Mouse (Mus musculus) cerebellum, adult 9-11 months (tissue): Measurements from ENCODE around the gene Bbs5.
"Not testable (repeated sequence)": the region's sequence is repeated elsewhere in the genome, so short reads cannot be mapped to it uniquely, and the experiment has no call there.

Source experiments
- DNase-seq: peaks from one replicate; pipeline ENCODE4 v3.0.0; 2022

The Bbs5 gene

DNA sequence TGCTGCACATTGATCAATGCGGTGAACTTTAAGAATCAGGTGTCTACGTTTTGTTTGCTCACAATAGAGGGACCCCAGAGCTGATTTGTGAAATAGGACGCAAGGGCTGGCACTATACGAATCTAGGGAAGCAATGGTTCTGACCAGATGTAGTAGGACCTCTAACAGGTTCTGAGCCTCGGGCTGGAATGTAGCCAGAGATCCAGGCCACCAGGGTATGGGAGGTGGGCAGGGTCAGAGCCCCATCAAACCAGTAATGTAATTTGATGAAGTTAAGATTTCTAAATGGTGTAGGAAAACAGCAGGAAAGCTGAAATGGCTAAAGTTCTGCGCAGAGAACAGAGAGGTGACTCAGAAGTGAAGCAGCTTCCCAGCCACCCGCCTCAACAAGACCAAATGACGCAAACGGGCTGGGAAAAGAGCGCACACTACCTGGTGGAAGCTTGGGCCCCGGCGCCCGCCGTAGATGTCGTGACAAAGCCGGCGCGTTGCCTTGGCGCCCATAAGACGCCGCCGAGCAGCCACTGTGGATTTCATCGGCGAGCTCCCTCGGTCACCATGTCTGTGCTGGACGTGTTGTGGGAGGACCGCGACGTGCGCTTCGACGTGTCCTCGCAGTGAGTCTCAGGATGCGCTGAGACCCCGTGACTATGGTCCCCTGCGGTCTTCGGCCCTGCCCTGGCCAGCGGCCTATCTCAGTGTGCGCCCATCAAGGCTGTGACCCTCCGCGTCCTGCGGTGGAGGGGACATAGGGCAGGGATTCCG, at the start of gene Bbs5:
TSS of gene Bbs5 (plus strand) at position 446 of the 765 bp plus-strand sequence.
- peak; percentile 93 for DNase-seq

DNA sequence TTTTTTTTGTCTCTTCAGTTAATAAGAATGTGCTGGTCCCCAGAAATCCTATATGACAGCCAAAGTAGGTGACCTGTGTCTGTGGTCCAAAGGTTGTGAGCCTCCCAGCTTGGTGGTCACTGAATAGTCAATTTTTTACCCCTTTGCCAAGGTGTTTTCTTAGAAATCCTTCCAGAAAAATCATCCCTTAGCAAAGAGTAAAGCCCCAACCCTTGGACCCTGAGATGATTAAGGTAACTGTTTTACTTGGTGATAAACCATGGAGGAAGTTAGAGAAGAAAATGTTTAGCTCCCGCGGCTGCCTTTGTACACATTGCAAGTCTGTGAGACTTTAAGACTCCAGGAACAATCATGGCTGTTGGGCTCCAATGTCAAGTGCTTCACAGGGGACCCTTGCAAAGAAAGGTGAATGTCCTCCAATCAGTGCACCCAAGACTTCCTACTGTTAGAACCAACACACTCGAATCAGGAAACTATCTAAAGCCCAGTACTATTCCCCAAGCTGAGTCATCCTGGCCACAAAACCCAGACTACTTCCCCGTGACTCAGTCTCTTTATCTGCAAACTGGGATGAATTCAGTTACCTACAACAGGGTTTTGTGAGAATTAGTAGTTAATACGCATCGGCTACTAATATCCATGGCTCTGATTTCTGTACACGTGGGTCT, 43.1 kb upstream of the Bbs5 start:
- DNase-seq: no peak

DNA sequence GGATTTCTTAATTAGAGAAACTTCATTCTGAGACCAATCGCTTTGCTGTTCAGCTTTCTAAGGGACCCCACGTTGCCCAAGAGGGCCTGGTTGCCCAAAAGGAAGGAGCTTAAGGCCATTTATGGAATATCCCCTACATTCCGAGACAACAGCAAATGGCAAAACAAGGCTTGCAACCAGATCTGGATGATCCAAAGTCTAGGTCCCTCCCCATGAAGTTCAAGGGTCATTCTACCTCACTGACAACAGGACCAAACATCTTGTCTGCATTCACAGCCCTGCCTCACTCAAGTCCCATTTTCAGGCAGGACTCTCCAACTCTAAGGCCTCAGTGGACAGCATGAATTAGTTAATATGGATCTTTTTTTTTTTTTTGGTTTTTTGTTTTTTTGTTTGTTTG, 40.4 kb upstream of the Bbs5 start:
- no peak for DNase-seq

DNA sequence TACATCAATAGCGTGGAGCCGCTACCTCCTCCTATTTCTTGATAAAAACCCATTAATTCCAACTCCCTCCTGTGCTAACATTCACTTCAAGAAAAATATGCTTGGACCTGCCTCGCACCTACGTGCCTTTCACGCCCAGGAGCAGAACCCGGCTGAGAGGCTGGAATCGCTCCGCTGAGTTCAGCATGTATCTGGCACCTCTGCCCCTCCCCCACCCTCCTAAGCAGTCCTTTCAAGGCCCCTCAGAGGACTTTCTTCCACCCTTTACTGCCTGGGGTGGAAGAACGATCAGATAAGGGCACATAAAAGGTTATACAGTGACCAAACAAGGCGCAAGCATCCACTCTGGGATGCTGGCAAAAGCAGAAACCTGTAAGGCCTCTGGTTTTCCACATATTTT, 34.7 kb upstream of the Bbs5 start:
- no peak for DNase-seq

DNA sequence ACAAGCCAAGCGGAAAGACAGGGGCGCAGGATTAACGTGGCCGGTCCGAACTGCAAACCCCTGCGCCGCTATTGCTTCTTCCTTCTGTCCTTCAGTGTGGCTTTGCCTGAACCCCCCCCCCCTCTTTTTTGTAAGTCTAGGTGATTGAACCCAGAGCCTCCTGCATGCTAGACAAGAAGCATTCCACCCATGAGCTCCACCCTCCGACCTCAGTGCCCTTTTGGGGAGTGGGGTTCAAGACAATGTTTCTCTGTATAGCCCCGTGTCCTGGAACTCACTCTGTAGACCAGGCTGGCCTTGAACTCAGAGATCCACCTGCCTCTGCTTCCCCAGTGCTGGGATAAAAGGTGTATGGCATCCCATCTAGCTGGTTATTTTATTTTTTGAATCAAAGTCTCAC, 34.3 kb upstream of the Bbs5 start:
- no peak for DNase-seq

DNA sequence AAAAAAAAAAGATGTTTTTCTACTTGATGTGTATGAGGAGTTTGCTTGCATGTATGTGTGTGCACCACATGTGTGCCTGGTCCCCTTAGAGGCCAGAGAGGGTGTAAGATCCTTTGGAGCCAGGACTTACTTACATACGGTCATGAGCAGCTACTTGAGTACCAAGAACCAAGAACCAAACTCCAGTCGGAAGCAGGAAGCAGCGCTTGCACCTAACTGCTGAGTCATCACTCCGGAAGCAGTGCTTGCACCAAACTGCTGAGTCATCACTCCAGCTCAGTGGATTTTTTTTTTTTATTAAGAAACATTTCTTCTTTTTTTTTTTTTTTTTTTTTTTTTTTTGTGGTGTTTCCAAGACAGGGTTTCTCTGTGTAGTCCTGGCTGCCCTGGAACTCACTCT, 33.7 kb upstream of the Bbs5 start:
- DNase-seq: no peak

DNA sequence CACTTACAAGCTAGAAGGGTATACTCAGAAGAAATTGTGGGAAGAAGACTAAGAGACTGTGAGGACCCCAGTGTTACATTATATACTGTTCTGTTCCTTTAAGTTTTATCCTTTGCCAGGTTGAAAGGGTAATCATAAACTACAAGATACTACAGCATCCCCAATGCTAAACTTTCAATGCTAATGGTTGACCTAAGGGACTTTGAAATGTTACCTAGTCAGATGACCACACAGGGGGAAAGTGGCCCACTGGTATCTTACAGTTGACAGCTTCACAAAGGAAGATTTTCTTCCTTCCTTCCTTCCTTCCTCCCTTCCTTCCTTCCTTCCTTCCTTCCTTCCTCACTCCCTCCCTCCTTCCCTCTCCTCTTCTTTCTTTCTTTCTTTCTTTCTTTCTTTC, 28.6 kb upstream of the Bbs5 start:
- DNase-seq: no peak

DNA sequence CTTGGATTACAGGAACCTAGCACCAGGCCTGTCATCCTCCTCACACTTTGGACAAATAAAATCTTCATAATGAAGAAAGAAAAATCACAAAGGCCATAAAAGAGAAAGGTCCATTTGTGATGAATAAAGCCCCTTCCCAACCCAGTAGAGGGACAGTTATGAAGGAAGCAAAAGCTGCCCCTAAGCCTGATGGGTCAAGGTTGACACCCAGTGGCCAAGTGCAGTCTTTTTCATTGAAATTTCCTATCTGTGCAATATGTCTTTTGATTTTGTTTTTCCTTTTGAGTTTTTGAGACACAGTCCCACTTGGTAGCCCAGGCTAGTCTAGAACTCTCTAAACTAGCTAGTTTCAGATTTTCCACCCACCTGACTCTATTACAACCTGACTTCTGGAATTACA, 27.7 kb upstream of the Bbs5 start:
- DNase-seq: no peak

DNA sequence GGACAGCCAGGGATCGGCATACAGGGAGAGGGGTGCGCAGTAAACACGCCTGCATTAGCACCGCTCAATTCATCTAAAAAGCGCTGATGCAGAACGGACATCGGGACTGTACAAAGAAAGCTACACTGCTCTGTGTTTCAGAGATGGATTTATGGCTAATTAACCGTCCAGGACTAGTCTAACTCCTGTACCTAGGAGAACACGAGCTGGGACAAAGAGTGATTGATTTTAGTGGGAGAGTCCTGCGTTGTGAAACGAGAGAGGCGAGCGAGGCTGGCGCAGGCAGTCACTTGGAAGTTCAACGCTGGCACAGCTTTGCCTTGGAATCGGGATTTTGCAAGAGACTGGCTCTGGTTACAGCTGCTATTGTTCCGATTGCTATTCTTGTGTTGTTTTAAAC, 17.8 kb upstream of the Bbs5 start:
- DNase-seq: no peak

DNA sequence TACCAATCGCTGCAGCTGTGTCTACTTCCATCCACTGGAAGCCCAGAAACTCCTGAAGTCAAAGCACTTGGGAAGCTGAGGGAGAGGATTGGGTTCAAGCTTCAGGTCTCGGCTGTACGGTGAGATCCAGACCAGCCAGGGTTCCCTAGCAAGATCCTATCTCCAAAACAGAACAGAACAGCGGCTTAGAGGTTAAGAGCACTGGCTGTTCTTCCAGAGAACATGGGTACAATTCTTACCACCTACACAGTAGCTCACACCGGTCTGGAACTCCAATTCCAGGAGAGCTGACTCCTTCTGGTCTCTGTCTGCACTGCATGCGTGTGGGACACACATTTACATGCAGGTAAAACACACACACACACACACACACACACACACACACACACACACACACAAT, 17.1 kb upstream of the Bbs5 start:
- no peak for DNase-seq

DNA sequence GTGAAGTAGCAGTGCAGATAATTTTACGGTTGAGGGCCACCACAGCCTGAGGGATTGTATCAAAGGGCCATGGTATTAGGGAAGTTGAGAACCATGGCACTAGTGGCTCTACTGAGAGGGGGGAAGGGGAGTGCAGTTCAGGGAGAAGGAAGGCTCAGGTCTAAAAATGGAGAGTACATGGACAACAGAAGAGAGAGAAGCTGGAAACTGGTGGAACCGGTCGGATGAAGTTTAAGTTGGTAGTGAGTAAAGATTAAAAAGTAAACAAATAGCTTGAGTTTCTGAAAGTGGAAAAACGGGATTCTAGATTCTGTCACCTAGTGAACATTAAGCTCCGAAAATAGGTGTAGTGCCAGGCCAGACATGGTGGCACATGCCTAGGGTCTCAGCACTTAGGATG, 16.2 kb upstream of the Bbs5 start:
- no peak for DNase-seq

DNA sequence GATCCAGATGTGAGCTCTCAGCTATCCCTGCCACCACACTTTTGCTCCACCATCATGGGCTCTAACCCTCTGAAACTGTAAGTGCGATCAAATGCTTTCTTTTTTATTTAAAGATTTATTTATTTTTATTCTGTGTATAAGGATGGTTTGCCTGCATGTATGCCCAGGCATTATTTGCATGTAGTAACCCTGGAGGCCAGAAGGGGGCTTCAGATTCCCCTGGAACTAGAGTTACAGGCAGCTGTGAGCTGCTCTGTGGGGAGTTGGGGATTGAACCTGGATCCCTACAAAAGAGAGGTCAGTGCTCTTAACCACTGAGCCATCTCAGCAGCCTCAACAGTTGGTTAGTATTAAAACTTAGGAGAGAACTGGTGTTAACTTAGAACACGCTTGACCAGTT, 15.5 kb upstream of the Bbs5 start:
- DNase-seq: no peak

DNA sequence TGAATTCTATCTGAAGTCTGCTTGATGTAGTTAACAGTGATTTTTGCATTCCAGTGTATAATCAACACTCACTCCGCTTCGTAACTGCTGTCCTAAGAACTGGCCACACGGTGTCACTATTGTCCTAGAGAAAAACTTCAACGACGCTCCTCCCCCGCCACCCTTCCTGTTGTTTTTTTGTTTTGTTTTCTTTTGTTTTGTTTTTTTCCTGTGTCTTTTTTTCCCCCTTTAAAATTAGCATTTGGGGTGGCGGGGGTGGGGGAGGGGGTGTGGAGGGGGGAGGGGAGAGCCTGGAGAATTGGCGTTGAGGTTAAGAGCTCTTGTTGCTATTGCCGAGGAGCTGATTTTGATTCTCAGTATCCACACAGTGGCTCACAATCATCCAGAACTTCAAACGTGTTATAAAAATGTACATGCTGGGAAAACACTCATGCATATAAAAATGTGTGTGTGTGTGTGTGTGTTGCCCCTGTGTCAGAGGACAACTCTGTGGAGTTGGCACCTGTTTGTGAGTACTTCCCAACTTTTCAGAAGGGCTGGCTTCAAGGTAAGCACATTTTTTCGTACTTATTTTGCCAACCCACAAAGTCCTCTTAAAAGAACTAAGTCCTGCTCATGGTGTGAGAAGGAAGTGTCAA, 11.8 kb upstream of the Bbs5 start:
- peak; percentile 12 for DNase-seq

DNA sequence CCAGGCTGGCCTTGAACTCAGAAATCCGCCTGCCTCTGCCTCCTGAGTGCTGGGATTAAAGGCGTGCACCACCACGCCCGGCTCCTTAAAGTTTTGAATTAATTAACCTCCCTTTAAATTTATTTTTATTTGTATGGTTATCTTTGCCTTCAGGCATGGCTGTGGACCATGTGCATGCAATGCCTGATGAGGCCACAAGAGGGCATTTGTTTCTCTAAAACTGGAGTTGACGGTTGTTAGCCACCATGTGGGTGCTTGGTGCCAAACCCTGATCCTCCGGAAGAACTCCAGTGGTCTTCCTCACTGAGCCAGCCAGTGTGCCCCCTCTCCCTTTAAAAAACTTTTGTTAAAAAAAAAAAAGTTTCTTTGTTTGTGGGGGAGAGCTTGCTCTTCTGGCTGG, 11.2 kb upstream of the Bbs5 start:
- peak; percentile 20 for DNase-seq

DNA sequence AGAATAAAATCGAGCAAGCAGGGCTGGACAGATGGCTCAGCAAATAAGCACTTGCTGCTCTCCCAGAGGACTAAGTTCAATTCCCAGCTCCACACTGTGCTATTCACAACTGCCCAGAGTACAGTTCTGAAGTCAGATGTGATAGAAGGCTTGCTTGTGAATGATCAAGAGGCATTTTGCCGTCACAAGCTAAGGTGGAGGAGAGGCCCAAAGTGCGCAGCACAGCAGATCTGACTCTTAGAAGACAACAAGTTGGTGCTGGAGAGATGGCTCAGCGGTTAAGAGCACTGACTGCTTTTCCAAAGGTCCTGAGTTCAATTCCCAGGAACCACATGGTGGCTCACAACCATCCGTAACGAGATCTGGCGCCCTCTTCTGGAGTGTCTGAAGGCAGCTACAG, 9.0 kb upstream of the Bbs5 start:
- not testable (repeated sequence) for DNase-seq

DNA sequence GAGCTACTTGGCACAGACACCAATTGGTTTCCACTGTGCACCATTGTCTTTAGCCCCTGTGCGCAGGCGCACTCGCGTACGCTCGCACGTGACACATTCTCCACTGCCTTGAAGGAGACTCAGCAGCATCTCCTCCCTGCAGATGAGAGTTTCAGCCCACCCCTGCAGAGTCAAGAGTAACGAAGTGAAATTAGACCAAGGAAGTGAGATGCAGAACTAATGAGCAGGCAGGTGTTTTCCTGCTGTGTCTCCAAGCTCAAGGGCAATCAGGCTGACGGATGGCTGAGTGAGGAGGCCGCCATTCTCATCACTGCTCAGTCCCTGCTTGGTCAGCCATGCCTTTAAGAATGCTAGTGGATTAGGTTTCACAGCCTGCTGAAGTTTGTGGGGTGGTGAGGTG, 6.9 kb upstream of the Bbs5 start:
- peak; percentile 13 for DNase-seq

DNA sequence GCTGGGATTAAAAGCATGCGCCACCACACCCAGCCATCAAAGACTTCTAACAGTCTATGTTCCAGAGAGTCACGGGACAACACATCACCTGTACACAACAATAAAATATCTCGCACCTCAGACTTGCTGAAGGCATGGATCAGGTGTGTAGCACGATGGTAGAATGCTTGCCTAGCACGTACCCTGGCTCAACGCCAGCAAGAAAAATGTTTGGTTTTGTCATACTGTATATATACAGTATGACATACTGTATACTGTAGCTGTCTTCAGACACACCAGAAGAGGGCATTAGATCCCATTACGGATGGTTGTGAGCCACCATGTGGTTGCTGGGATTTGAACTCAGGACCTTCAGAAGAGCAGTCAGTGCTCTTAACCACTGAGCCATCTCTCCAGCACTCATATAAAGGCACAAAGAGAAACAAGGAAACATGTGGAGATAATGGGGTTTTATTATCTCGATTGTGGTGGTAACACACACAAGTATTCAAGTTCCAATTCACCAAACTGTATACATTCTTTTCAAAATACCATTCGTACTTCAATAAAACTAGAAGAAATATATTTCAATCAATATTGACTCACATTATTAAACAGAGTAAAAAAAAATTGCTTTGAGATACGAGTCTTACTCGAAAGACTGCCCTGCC, 1.9 kb upstream of the Bbs5 start:
- peak; percentile 6 for DNase-seq

DNA sequence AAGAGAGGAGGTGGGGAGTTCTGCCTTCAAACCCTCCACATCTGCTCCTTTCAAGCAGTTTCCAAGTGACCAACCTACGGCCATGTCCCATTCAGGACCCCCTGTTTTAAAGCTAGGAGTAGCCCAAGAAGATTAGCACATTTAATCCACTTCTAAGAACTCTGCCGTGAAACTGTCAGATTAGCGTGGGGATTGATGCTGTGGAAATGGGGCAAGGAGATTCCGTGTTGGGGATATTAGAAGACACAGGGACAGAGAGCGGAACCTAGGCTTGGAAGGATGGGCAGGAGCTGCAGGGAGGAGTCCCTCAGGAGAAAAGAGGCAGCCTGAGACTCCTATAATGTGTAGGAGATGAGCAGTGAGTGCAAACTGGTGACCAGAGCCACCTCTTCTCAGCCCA, 2.7 kb downstream of the Bbs5 start:
- DNase-seq: no peak

DNA sequence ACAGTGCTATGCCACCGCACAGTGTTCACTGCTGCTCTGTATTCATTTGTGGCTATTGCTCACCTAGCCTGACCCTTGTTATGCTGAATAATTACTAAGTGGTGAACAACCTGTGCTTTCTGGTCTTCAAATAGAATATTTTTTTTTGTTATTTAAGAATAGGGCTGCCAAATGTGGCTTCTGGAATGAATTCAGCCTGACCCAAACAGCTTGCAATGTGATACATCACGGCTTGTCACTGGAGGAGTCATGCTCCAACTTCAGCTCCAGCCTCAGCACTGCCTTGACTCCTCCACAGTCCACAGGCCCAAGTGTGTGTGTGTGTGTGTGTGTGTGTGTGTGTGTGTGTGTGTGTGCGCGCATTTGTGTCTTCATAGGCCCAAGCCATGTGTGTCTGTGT, 12.4 kb downstream of the Bbs5 start:
- DNase-seq: no peak

DNA sequence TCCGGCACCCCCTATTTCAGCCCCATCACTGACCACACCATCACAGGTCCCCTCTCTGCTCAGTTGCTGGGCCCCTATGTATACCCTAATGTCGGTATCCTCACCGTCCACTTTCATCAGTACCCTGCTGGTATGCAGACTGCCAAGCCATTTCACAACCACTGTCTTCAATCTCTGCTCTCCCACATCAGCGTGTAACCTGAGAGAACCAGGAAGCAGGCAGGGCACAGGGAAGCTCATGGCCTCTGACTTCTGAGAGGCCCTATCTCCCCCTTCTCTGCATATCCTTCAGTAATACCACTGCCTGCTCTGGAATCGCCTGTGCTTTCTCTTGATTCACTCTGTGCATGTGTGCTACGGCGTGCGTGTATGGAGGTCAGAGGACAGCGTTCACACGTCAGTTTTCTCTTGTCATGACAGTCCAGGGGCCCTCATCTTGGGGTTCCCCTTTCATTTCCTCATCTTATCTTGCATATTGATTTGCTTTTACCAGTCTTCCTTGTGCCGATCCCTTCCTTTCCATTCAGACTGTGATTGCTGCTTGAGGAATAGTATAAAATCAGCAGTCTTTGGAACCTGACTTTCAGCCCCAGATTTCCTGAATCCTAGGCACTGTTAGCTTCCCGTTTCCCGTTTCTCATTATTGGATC, 17.0 kb downstream of the Bbs5 start:
- no peak for DNase-seq

DNA sequence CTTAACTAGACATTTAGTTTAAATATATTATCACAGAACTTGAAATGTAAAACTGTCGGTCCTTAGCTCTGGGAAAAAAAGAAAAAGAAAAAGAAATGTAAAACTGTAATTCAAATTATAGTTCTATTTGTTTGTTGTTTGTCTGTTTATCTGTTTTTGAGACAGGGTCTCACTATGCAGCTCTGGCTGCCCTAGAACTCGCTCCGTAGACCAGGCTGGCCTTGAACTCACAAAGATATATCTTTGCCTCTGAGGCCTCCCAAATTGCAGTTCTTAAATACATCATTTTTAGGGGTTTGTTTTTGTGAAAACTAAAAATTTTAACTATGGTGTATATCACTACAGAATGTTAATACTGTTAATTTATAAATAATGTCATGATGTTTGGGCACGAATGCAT, 20.7 kb downstream of the Bbs5 start:
- DNase-seq: no peak

DNA sequence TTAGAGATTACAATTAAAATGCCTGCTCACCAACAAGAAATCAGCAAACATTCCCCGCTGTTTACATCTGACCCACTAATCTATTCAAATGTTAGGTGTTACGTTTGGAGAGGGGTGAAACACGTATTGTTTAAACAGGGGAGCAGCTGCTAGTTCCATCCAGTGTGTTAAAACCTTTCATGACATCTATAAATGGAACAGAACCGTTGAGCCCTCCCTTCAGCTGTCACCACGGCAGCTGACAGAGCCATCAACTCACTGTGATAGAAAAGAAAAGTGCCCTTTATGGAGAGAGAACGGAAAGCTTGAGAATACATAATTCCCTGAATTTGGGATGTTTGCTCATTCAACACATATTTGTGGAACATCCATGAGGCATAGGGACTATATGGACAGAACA, 21.4 kb downstream of the Bbs5 start:
- DNase-seq: no peak

DNA sequence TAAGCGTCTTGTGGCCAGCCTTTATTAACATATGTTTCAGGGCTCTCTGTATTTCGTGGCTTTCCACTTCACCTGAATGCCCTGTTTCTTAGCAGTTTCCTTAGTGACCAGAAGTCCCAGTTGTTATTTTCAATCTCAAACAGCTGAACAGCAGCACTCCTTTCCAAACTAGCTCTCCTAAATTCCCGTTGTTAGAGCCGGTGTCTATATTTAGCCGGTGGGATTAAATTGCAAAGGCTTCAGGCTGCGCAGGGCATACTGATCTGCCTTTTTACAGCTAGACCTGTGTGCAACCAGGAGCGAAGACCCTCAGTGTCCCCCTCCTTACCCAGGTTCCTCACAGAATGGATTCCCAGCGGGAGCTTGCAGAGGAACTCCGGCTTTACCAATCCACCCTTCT, 22.9 kb downstream of the Bbs5 start, which contains the start of gene Klhl41:
TSS of gene Klhl41 (plus strand) at position 268 of the 400 bp plus-strand sequence.
- DNase-seq: no peak
